In the genomic region with DNA sequence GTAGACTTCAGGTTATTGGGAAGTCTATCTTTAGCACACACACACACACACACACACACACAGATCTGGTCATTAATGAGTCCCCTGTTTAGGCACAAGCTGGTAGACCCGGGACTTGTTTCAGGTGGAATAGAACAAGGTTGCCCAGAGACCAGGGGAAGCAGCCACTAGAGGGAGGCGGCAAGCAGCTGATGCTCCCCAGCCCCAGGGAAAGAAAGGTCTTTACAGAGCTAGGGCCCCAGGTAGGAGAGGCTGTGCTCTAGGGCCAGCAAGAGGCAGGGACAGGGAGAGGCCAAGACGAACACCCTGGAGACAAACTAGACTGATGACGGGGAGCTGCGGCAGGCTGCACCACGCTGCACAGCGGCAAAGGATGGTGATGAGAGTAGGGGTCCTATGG, we compare ENCODE assay signal across 10 mouse cellular contexts.
DNase-seq lines count a peak whose midpoint lies in the region; ATAC-seq lines count a peak whose summit lies in the region.
"Had no signal": no experiment of that assay in that cellular context is flagged by ENCODE, and none has a peak within 500 bp of the region (broad histone marks: within the 10 kb centered on the region; RNA-seq: fewer than 3 reads in every experiment).

No protein-coding gene starts in this region.

- H3K9ac ChIP-seq in heart, embryonic 16.5 days (ENCODE audit: low read length), result no peak overlapping the region
- no peak overlapping the region for H3K9ac ChIP-seq in midbrain, embryonic 13.5 days (replicated peaks)
- no peak overlapping the region for H3K9ac ChIP-seq in midbrain, embryonic 11.5 days (ENCODE audit: low read length)
- H3K9ac ChIP-seq: forebrain, embryonic 12.5 days had no signal

- H3K9me3 ChIP-seq in heart, embryonic 16.5 days (replicated peaks; ENCODE audit: control insufficient read depth, low read length), result no peaks in the 10 kb centered on the region
- H3K9me3 ChIP-seq in midbrain, embryonic 13.5 days, result no peaks in the 10 kb centered on the region
- no peaks in the 10 kb centered on the region for H3K9me3 ChIP-seq in midbrain, embryonic 11.5 days (ENCODE audit: control insufficient read depth, low read length)
- H3K9me3 ChIP-seq: forebrain, embryonic 12.5 days had no signal

- 61% methylated on average over 7 of the region's 7 CpGs for WGBS in heart, embryonic 16.5 days
- 56% methylated on average over 7 of the region's 7 CpGs for WGBS in midbrain, embryonic 13.5 days
- WGBS in midbrain, embryonic 11.5 days, result 56% methylated on average over 7 of the region's 7 CpGs

- peaks cover 65% of the 10 kb centered on the region for H3K36me3 ChIP-seq in heart, embryonic 16.5 days (ENCODE audit: control insufficient read depth, insufficient read depth)
- H3K36me3 ChIP-seq in midbrain, embryonic 13.5 days, result peaks cover 8% of the 10 kb centered on the region; the same call in 1 of the 2 replicates
- H3K36me3 ChIP-seq in midbrain, embryonic 11.5 days (ENCODE audit: control insufficient read depth, insufficient read depth, low read length), result no peaks in the 10 kb centered on the region

- H3K4me3 ChIP-seq in heart, embryonic 16.5 days (ENCODE audit: low read length), result no peak overlapping the region
- H3K4me3 ChIP-seq in midbrain, embryonic 13.5 days (replicated peaks), result no peak overlapping the region
- H3K4me3 ChIP-seq in midbrain, embryonic 11.5 days (ENCODE audit: low read depth, low read length), result no peak overlapping the region
- H3K4me3 ChIP-seq in brown adipose tissue, adult 24 weeks (ENCODE audit: insufficient read depth, low read depth, low read length), result no peak overlapping the region
- H3K4me3 ChIP-seq: forebrain, embryonic 12.5 days had no signal

- peak overlapping the region; percentile 45 for H3K27ac ChIP-seq in heart, embryonic 16.5 days (ENCODE audit: low read length)
- no peak overlapping the region for H3K27ac ChIP-seq in midbrain, embryonic 13.5 days
- no peak overlapping the region for H3K27ac ChIP-seq in midbrain, embryonic 11.5 days (ENCODE audit: low read depth, low read length)
- H3K27ac ChIP-seq in brown adipose tissue, adult 24 weeks (replicated peaks; ENCODE audit: low read depth, low read length), result peak overlapping the region; percentile 54
- H3K27ac ChIP-seq: forebrain, embryonic 12.5 days had no signal

- DNase-seq in heart, postnatal 4 days, result no peak
- DNase-seq in midbrain, embryonic 11.5 days (ENCODE audit: low spot score, missing footprints), result no peak
- DNase-seq in thymus, postnatal 36 days, result peak; percentile 35 to 40
- no peak for DNase-seq in urinary bladder, adult 18-20 months (ENCODE audit: low spot score in 2 of 2)
- DNase-seq: cerebellum, adult 9-11 months had no signal

- no peak for ATAC-seq in heart, embryonic 16.5 days (replicated peaks; ENCODE audit: extremely low read depth, insufficient read depth, low FRiP score)
- ATAC-seq in midbrain, embryonic 13.5 days, result 0 out of 2 replicates have a peak, but pooled peaks have one; percentile 13
- ATAC-seq in midbrain, embryonic 11.5 days (ENCODE audit: low FRiP score), result no peak
- ATAC-seq: inflammation-experienced regulatory T-cells, adult 6 months had no signal

- peaks cover 29% of the 10 kb centered on the region for H3K4me1 ChIP-seq in heart, embryonic 16.5 days (ENCODE audit: control insufficient read depth, insufficient read depth, low read length)
- no peaks in the 10 kb centered on the region for H3K4me1 ChIP-seq in midbrain, embryonic 13.5 days (replicated peaks)
- H3K4me1 ChIP-seq in midbrain, embryonic 11.5 days (ENCODE audit: control insufficient read depth, insufficient read depth, low read length), result no peaks in the 10 kb centered on the region
- H3K4me1 ChIP-seq in brown adipose tissue, adult 24 weeks (ENCODE audit: control insufficient read depth, insufficient read depth, insufficient read length, low read length), result peaks cover 40% of the 10 kb centered on the region
- H3K4me1 ChIP-seq: forebrain, embryonic 12.5 days had no signal

- no peak overlapping the region for H3K4me2 ChIP-seq in heart, embryonic 16.5 days (ENCODE audit: low read depth, low read length)
- H3K4me2 ChIP-seq in midbrain, embryonic 13.5 days (replicated peaks), result no peak overlapping the region
- H3K4me2 ChIP-seq in midbrain, embryonic 11.5 days, result no peak overlapping the region
- H3K4me2 ChIP-seq: forebrain, embryonic 12.5 days had no signal

- no peaks in the 10 kb centered on the region for H3K27me3 ChIP-seq in heart, embryonic 16.5 days (ENCODE audit: control insufficient read depth, insufficient read depth, low read length)
- no peaks in the 10 kb centered on the region for H3K27me3 ChIP-seq in midbrain, embryonic 13.5 days
- H3K27me3 ChIP-seq in midbrain, embryonic 11.5 days (ENCODE audit: control insufficient read depth, insufficient read depth, low read length), result no peaks in the 10 kb centered on the region
- H3K27me3 ChIP-seq: forebrain, embryonic 12.5 days had no signal

Comparison
In these comparisons a context has a peak if more than half of its experiments do, and no peak if none do; other contexts are left out.
1. H3K27ac ChIP-seq: peak in heart, embryonic 16.5 days (single experiment) and brown adipose tissue, adult 24 weeks (single experiment); none in midbrain, embryonic 13.5 days (single experiment) and midbrain, embryonic 11.5 days (single experiment).
2. DNase-seq: peak in thymus, postnatal 36 days (2 of 2); none in heart, postnatal 4 days (single experiment), midbrain, embryonic 11.5 days (single experiment) and urinary bladder, adult 18-20 months (0 of 2).